Mouse (Mus musculus) intestine, embryonic 16.5 days (tissue): ENCODE data around the gene Chd5. TPM values are rescaled to one million over a fixed set of nuclear protein-coding genes. Genes with fewer than 3 reads are reported as not detected.
A peak's percentile ranks its signal among the peaks of the same experiment; 100 is the strongest.

Experiments used
- ATAC-seq: fragments of 200-750 bp; cut with Nextera tagmentation; 2 replicates; pipeline ENCODE4 v1.8.0; 2017; ENCODE audit warnings: moderate TSS enrichment, moderate library complexity
- H3K27ac ChIP-seq: fragments of 300-500 bp; sonication (generic); 2 replicates; pipeline ENCODE4 v1.5.1; 2014; ENCODE audit warnings: mild to moderate bottlenecking, low read length
- H3K27me3 ChIP-seq: fragments of 300-500 bp; sonication (generic); replicated peaks from 2 replicates; pipeline ENCODE4 v1.6.1; 2014; ENCODE audit warnings: low read length, control low read depth, mixed read lengths; ENCODE audit not compliant: control insufficient read depth, insufficient read depth
- H3K36me3 ChIP-seq: fragments of 300-500 bp; sonication (generic); 2 replicates; pipeline ENCODE4 v1.6.1; 2014; ENCODE audit warnings: low read length, control low read depth; ENCODE audit not compliant: control insufficient read depth, insufficient read depth
- H3K4me1 ChIP-seq: fragments of 300-500 bp; sonication (generic); 2 replicates; pipeline ENCODE4 v1.6.1; 2014; ENCODE audit warnings: low read length, control low read depth, mixed read lengths; ENCODE audit not compliant: control insufficient read depth, insufficient read depth
- H3K4me2 ChIP-seq: fragments of 300-500 bp; sonication (generic); 2 replicates; pipeline ENCODE4 v1.6.1; 2014; ENCODE audit warnings: low read depth, low read length, control low read depth
- H3K4me3 ChIP-seq: fragments of 300-500 bp; sonication (generic); 2 replicates; pipeline ENCODE4 v1.5.1; 2014; ENCODE audit warnings: mild to moderate bottlenecking, low read length
- H3K9ac ChIP-seq: fragments of 300-500 bp; sonication (generic); 2 replicates; pipeline ENCODE4 v1.6.1; 2014; ENCODE audit warnings: low read depth, low read length
- H3K9me3 ChIP-seq: fragments of 300-500 bp; sonication (generic); 2 replicates; pipeline ENCODE4 v1.6.1; 2016; ENCODE audit warnings: low read length, control low read depth; ENCODE audit not compliant: control insufficient read depth
- WGBS: fragments of 180-500 bp; shearing (Covaris S2); extraction: QIAGEN DNeasy Blood & Tissue Kit; methylation state at CpG from one replicate; pipeline ENCODE4 v1.1.7; 2014; 5-methylcytosine and 5-hydroxymethylcytosine counted together
- polyA plus RNA-seq: library from polyadenylated mRNA; unstranded; fragments of >200 nt; fragmentation: Nextera tagmentation; extraction: Ambion mirVana; gene quantifications from 2 replicates; pipeline ENCODE4 v1.2.1, GENCODE M21; 2015

Gene Chd5
- polyA plus RNA-seq: 1.5 and 1.9 TPM in 2 replicates

DNA sequence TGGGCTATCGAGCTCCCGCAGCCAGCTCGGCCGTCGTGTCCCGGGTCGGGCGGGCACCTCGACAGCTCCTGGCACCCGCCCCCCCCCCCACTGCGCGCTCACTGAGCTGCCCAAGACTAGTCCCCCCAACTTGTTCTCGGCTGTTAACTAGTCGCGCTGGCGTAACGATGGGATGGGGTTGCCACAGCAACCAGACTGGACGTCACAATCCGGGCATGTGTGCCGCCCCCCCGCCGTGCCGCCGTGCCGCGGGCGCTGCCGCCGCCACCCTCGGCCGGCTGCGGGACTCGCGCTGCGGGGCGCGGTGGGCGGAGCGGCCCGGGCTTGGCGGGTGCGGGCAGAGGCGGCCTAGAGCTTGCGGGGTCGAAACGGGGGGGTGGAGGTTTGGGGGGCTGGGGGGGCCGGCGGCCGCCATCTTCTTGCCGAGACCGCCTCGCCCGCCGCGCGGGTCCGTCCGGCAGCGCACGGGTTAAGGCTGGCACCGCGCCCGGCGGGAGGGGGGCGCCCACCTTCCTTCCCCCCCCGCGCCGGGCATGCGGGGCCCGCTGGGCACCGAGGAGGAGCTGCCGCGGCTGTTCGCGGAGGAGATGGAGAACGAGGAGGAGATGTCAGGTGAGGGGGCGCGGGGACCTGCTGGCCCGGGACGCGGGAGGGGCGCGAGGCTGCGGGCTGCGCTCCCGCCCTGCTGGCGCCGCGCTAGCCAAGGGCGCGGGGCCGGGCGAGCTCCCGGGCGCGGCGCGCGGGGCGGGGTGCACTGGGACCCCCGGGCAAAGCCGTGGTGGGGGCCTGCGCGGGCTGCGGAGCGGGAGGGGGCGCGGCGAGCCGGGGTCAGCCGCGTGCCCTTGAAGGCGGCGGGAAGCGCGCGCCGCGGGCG lies at the start of gene Chd5:
Gene Chd5 (plus strand): TSS at position 233 of the 874 bp plus-strand sequence.
- H3K27me3 ChIP-seq: peaks cover 40% of the 10 kb centered on the region

DNA sequence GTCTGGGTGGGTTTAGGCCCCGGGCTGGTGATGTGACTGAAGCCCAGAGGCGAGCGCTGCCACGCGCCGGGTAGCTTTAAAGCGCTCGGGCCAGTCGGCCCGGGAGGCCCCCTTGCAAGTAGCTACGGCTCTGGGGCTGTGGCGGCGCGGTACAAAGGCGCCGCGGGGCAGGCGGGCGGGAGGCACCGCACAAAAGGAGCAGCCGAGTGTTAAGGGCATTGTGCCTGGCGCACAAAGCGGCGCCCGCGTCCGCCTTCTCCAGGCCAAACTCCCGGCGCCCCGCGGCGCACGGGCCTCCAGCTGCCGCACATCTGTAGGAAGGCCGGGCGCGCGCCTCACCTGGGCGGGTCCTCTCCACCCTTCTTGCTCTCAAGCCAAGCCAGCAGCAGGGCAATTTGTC lies 48.1 kb upstream of the Chd5 start:
- ATAC-seq: no peak
- Histone ChIP-seq H3K4me3 (peak overlapping the region; percentile 24), H3K9ac (no peak overlapping the region), H3K4me1 (peaks cover 14% of the 10 kb centered on the region), H3K9me3 (no peaks in the 10 kb centered on the region), H3K4me2 (peak overlapping the region; percentile 46), H3K27me3 (peaks cover 66% of the 10 kb centered on the region), H3K27ac (no peak overlapping the region), H3K36me3 (no peaks in the 10 kb centered on the region)
- under 1% methylated on average over 39 of the region's 39 CpGs for WGBS

More for the DNA sequence above, at the start of gene Chd5:
- no peak for ATAC-seq
- WGBS: under 1% methylated on average over 54 of the region's 120 CpGs
- Histone ChIP-seq H3K36me3 (peaks cover 9% of the 10 kb centered on the region), H3K4me1 (peaks cover 21% of the 10 kb centered on the region), H3K4me3 (peak within 1 kb of the TSS; percentile 55), H3K4me2 (peak within 1 kb of the TSS; percentile 96), H3K9ac (peak within 1 kb of the TSS; percentile 55), H3K27ac (no peak within 1 kb of the TSS), H3K9me3 (no peaks in the 10 kb centered on the region)

DNA sequence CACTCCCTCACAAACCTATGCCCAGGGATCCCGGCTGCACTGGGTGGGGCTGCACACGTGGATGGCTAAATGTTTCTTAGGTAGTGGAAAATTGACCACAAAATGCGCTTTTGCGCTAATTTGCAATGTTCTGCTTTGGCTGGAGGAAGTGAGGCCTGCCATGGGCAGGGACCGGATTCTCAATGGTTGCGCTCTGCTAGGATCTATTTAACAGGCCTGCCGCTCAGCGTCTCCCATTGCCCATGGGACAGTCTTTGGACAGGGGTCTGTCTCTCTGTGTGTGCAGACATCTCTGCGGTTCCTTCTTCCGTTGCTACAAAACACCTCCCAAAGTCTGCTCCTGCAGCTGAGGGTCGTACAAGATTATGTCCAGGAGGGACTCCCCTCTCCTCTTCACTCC lies 47.5 kb upstream of the Chd5 start:
- H3K4me3 ChIP-seq: no peak overlapping the region
- H3K27me3 ChIP-seq: peaks cover 62% of the 10 kb centered on the region
- no peak overlapping the region for H3K4me2 ChIP-seq
- H3K4me1 ChIP-seq: peaks cover 14% of the 10 kb centered on the region
- H3K9ac ChIP-seq: no peak overlapping the region
- H3K27ac ChIP-seq: no peak overlapping the region
- no peak for ATAC-seq
- no peaks in the 10 kb centered on the region for H3K36me3 ChIP-seq
- WGBS: 23% methylated on average over 11 of the region's 11 CpGs
- H3K9me3 ChIP-seq: no peaks in the 10 kb centered on the region

DNA sequence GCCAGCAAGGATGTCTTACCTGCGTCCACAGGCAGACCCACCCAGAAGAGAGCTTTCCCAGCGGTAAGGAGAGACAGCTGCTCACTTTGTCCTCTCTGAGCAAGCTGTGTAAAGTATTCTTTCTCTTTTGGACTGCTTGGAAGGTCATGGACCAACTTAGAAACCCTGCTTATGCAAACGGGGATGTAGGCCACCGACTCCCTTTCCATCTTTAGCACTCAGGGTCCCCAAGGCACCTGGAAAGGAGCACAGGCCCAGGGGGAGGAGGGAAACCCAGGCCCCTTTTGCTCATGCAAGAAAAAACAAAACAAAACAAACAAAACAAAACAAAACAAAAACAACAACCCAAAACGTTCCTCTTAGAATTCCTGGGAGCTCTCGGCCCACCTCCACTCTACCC lies 46.9 kb upstream of the Chd5 start, which contains the start of gene Hes3:
Gene Hes3 (minus strand): TSS at position 101 of the 400 bp plus-strand sequence.
- H3K4me1 ChIP-seq: peaks cover 9% of the 10 kb centered on the region; the same call in 1 of the 2 replicates
- H3K4me3 ChIP-seq: peak within 1 kb of the TSS; percentile 24
- no peaks in the 10 kb centered on the region for H3K36me3 ChIP-seq
- peaks cover 56% of the 10 kb centered on the region for H3K27me3 ChIP-seq
- H3K27ac ChIP-seq: no peak within 1 kb of the TSS
- no peaks in the 10 kb centered on the region for H3K9me3 ChIP-seq
- no peak for ATAC-seq
- WGBS: 32% methylated on average over 6 of the region's 6 CpGs
- no peak within 1 kb of the TSS for H3K9ac ChIP-seq
- peak within 1 kb of the TSS; percentile 46 for H3K4me2 ChIP-seq

DNA sequence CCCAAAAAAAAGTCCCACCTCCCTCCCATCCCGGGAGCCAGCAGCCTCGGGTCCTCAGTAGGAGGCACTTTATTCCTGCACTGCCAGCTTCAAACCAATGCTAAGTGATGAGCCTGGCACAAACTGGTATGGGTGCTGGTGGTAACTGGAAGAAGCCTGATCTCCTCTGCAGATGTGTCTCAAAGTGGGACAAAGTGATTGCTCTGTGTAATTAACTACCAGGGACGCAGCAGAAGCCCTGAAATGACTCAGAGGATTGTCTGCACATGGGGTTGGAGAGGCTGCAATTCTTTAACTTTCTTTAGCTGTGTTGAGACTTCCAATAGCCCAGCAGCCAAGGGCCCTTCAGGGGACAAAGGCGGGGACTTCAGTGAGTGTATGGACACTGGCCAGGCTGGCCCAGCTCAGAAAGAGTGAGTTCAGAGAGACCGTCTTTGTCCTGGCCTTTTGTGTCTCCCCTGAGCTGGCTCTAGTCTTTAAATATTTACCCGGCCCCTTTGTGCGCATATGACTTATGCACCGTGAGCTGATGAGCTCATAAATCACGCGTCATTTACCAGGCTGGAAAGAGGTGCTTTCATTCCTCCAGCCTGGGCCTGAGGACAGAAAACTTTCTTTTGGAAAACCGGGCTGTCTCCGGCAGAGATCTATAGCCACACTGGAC lies 46.2 kb upstream of the Chd5 start:
- Histone ChIP-seq H3K27me3 (peaks cover 50% of the 10 kb centered on the region), H3K36me3 (no peaks in the 10 kb centered on the region), H3K9me3 (no peaks in the 10 kb centered on the region), H3K4me1 (peaks cover 7% of the 10 kb centered on the region; the same call in 1 of the 2 replicates), H3K4me2 (no peak overlapping the region), H3K27ac (no peak overlapping the region), H3K9ac (no peak overlapping the region), H3K4me3 (no peak overlapping the region)
- 16% methylated on average over 12 of the region's 12 CpGs for WGBS
- no peak for ATAC-seq

DNA sequence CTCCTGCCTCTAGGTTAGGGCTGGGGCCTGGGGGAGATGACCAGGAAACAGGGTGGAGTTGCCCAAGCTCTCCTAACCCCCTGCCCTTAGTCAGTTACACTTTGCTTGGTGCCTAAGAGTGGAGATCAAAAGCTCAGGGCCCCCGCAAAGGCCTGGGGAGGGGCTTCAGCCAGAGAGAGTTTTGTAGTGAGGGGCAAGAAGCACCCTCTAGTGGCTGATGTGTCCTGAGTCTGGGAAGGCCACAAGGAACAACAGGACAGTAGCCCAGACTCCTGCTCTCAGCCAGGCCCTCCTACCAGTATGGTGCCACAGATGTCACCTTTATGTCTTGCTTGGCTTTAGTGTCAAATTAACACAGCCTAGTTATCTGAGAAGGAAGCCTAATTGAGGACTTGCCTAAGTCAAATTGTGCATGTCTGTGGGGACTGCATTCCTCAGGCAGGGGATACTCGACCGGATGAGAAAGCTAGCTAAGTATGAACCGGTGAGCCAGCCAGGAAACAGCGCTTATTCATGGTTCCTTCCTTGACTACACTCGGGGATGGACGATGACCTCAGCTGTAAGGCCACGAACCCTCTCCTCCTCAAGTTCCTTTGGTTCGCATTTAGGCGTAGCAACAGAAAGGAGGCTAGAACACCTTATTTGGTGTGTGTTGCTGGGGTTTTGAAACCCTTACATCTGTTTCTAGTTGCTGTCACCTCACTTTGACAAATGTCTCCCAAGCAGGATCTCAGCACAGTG lies 44.1 kb upstream of the Chd5 start:
- no peaks in the 10 kb centered on the region for H3K9me3 ChIP-seq
- H3K36me3 ChIP-seq: no peaks in the 10 kb centered on the region
- peaks cover 35% of the 10 kb centered on the region for H3K27me3 ChIP-seq
- no peak overlapping the region for H3K9ac ChIP-seq
- no peak for ATAC-seq
- peaks cover 16% of the 10 kb centered on the region for H3K4me1 ChIP-seq
- WGBS: 55% methylated on average over 10 of the region's 10 CpGs
- 0 out of 2 replicates have a peak overlapping the region, but pooled peaks have one; percentile 2 for H3K27ac ChIP-seq
- H3K4me2 ChIP-seq: no peak overlapping the region
- H3K4me3 ChIP-seq: no peak overlapping the region

DNA sequence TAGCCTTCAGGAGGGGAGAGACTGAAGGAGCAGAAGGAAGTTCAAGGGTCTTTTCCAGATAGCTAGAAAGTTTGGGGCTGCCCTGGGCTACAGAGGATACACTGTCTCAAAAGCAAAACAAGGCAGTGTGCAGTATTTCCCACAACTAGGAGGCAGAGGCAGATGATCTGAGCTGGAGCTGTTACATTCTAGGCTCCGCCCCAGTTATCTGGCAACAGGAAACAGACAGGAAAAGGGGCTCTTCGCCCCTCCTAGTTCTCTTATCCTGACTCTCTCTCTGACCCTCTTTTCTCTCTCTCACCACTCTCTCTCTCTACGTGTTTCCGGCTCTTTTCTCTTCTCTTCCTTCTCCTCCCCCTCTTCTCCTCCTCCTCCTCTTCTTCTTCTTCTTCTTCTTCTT lies 42.5 kb upstream of the Chd5 start:
- WGBS: 22% methylated on average over 4 of the region's 4 CpGs
- H3K9ac ChIP-seq: 0 out of 2 replicates have a peak overlapping the region, but pooled peaks have one; percentile 17
- no peak overlapping the region for H3K4me2 ChIP-seq
- H3K36me3 ChIP-seq: no peaks in the 10 kb centered on the region
- H3K27me3 ChIP-seq: peaks cover 21% of the 10 kb centered on the region
- peaks cover 12% of the 10 kb centered on the region for H3K4me1 ChIP-seq
- H3K4me3 ChIP-seq: no peak overlapping the region
- H3K9me3 ChIP-seq: no peaks in the 10 kb centered on the region
- no peak overlapping the region; the same call in 1 of the 2 replicates for H3K27ac ChIP-seq
- ATAC-seq: no peak

DNA sequence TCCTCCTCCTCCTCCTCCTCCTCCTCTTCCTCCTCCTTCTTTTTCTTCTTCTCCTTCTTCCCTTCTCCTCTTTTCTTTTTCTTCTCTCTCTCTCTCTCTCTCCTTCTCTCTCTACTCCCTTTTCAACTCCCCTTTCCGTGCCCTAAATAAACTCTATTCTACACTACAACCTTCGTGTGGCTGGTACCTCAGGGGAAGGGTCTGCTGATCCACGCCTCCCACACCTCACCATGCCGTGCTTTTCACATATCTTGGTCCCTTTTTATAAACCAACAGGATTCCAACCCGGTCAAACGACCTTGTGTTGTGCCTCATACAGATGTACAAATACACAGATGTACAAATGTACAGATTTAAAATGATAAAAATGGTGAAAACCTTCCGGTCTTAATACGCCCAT lies 42.1 kb upstream of the Chd5 start:
- H3K4me1 ChIP-seq: peaks cover 12% of the 10 kb centered on the region
- peak overlapping the region; percentile 60 for H3K4me2 ChIP-seq
- peaks cover 17% of the 10 kb centered on the region for H3K27me3 ChIP-seq
- no peaks in the 10 kb centered on the region for H3K36me3 ChIP-seq
- 6% methylated on average over 8 of the region's 8 CpGs for WGBS
- H3K9ac ChIP-seq: peak overlapping the region; percentile 65
- H3K4me3 ChIP-seq: peak overlapping the region; percentile 56
- no peak overlapping the region for H3K27ac ChIP-seq
- no peaks in the 10 kb centered on the region for H3K9me3 ChIP-seq
- no peak for ATAC-seq
